Mouse (Mus musculus) heart, postnatal 0 days (tissue): Measurements from ENCODE around the gene Asf1b.

ENCODE experiments used
- CTCF ChIP-seq: IDR thresholded peaks from 2 replicates; pipeline ENCODE4 v1.5.1; 2016; ENCODE audit warnings: antibody characterized with exemption, control low read depth, low read depth
- EP300 ChIP-seq: IDR thresholded peaks from 2 replicates; pipeline ENCODE4 v1.6.1; 2016; ENCODE audit warnings: antibody characterized with exemption, low read depth

DNA sequence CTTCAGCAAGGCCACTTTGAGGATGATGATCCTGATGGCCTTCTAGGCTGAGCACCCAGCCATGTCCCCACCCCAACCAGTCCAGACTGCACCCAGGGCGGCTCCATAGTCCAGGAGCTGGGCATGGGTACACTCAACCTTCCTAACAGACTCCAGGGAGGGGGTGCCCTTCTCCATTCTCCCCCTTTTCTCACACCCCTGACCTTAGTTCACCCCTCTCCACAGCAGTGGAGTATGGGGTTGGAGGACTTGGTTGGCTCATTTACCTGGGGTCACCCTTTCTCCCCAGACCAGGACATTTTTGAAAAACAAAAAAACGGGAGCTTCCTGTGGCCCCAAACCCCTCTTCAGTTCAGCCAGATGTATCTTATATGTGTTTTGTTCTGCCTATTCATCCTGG, 44.5 kb downstream of the Asf1b start:
- TF ChIP-seq CTCF (no peak), EP300 (no peak)
